Mouse (Mus musculus) testis, adult 2 months (tissue): ENCODE results near the gene Ptp4a2.
"Not testable (repeated sequence)": the region's sequence is repeated elsewhere in the genome, so short reads cannot be mapped to it uniquely, and the experiment has no call there.

Experiments used
- CTCF ChIP-seq: fragments of 200-500 bp; IDR thresholded peaks from 2 replicates; pipeline ENCODE4 v1.5.1; 2012; ENCODE audit warnings: low read depth, mild to moderate bottlenecking, inconsistent platforms, low read length, moderate library complexity; ENCODE audit not compliant: control insufficient read depth, insufficient read depth, insufficient replicate concordance
- POLR2A ChIP-seq: fragments of 200-500 bp; IDR thresholded peaks from 2 replicates; pipeline ENCODE4 v1.6.1; 2012; ENCODE audit warnings: low read depth, mild to moderate bottlenecking, inconsistent platforms, low read length, moderate library complexity; ENCODE audit not compliant: control insufficient read depth

DNA sequence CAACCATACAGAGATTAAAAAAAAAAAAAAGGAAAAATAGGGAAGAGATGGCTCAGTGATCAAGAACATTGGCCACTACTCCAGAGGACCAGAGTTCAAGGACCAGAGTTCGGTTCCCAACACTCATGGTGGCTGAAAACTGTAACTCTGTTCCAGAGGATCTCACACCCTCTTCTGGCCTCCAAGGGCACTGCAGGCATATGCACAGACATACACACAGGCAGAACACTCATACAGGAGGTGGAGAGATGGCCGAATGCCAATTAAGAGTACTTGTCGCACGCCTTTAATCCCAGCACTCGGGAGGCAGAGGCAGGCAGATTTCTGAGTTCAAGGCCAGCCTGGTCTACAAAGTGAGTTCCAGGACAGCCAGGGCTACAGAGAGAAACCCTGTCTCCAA is 55.2 kb downstream of the Ptp4a2 start:
- TF ChIP-seq CTCF, POLR2A: not testable (repeated sequence)
